8 mouse cellular contexts compared by ENCODE assay signal in the genomic region with DNA sequence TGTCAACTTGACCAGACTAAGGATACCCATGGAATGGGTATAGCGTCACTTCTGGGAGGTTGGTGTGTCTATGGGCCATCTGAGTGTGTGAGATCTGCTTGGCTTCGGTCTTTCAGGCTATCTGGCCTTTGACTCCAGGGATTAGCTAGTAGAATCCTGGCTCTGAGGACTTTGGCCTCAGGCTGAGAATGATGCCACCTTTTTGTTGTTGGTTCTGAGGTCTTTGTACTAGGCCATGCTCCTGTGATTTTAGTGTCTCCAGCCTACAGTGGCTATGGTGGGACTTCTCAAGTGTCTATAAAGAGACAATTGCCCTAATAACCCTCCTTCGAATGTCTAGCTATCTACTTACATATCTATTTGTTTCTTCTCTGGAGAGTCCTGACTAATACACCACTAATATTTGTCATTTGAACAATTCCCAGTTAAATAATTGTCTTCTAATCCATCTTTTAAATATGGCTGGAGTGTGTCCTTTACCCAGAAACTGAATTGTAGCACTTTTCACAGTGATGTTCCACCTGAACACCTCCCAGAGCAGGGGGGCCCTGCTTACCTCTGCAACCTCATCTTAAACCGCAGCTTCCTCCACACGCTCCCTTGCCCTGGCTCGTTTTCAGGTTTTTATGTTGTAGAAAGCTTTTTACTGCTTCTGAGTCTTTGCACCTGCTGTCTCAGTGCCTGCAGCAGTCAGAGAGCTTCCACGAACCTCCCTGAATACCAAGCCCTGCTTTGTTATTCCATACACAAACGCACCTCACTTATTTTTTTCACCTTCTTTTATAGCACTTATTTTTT.
"Had no signal": no experiment of that assay in that cellular context is flagged by ENCODE, and none has a peak within 500 bp of the region (broad histone marks: within the 10 kb centered on the region; RNA-seq: fewer than 3 reads in every experiment).

No protein-coding gene starts in this region.

- H3K4me2 ChIP-seq: midbrain, embryonic 13.5 days had no signal

- ATAC-seq: intestine, embryonic 16.5 days; lung, postnatal 0 days; midbrain, embryonic 13.5 days had no signal

- H3K27ac ChIP-seq: liver, embryonic 14.5 days; midbrain, embryonic 13.5 days had no signal

- H3K27me3 ChIP-seq: midbrain, embryonic 13.5 days had no signal

- H3K9ac ChIP-seq: liver, embryonic 14.5 days; midbrain, embryonic 13.5 days had no signal

- H3K36me3 ChIP-seq: midbrain, embryonic 13.5 days had no signal

- DNase-seq: liver; lung, adult 2 months; lung, postnatal 36 days; right cerebral cortex, postnatal 14 days had no signal

- H3K4me1 ChIP-seq: midbrain, embryonic 13.5 days had no signal

- H3K9me3 ChIP-seq: midbrain, embryonic 13.5 days had no signal

- H3K4me3 ChIP-seq: midbrain, embryonic 13.5 days had no signal
